Mouse (Mus musculus) frontal cortex, postnatal 14 days (tissue): Measurements from ENCODE around the gene Gstm4.

Experiments used
- DNase-seq, 2 experiments: peaks; one replicate each; pipeline ENCODE4 v3.0.0; 2022; ENCODE audit warnings: low spot score in 2 of 2

Gene Gstm4

DNA sequence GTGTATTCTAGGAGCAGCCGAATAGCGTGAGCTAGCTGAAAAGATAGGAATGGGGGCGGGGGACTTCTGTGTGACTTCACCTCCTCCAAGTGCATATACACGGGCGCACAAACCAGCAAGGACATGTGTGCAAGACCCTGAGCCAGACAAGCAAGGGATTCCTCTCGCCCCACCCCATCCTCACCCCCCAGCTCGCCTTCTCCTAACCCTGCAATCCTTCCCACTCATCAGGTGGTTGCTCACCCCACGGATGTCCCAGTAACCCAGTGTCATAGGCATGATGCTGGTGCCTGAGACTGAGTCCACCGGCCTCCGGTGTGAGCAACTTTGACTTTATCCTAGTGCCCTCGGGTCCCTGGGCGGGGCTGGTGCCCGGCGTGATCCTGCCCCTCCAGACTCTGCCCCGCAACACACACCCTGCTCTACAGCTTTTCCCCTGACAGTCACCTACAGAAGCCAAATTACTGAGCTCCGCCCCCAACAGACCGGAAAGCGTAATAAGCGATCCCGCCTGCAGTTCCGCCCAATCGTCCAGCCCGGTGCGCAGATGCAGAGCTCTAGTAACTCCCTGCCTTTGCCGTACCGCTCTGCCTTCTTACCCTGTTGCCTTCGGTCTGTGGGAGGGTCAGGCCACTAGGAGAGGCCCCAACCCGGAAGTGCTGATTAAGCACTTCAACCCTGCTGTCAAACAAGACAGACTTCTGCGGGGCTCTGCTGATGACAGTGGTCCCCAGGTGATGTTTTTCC, at the start of gene Gstm4:
Gene Gstm4, minus strand, starts transcription at position 501 of the 747 bp plus-strand sequence.
- DNase-seq = peak; percentile 75 to 78

DNA sequence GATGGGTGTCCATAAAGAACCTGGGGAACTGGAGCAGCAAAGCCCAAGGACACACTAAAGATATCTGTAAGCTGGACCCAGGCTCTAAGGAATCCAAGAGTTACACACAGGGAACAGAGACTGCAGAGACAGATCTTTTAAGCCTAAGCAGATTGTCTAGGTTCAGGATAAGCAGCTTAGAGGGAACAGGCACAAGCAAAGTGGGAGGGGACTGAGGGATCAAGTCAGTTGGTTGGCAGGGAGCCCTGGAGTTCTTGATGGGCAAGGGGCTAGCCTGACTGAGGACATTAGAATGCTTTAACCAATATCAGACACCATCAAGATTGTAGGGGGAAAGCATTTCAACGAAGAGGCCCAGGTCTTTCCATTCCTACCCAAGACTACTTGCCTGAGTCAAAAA, 49.5 kb upstream of the Gstm4 start:
- DNase-seq = no peak

DNA sequence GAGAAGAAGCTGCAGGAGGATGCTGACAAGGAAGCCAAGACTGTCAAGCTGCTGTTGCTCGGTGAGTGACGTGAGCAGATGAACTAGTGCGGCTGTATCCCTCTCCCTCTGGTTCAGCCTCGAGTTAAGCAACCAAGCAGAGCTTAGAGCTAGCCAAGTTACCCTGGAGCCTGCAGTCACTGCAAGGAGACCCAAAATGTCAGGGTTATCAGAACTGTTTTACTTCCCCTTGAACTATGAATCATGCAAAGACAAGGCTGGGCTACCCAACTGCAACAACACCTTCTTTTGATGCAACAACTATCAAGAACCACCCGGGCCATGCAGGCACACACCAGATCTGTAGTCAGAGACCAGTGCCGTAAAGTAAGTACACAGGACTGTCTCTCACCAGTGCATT, 48.6 kb upstream of the Gstm4 start:
- no peak for DNase-seq

DNA sequence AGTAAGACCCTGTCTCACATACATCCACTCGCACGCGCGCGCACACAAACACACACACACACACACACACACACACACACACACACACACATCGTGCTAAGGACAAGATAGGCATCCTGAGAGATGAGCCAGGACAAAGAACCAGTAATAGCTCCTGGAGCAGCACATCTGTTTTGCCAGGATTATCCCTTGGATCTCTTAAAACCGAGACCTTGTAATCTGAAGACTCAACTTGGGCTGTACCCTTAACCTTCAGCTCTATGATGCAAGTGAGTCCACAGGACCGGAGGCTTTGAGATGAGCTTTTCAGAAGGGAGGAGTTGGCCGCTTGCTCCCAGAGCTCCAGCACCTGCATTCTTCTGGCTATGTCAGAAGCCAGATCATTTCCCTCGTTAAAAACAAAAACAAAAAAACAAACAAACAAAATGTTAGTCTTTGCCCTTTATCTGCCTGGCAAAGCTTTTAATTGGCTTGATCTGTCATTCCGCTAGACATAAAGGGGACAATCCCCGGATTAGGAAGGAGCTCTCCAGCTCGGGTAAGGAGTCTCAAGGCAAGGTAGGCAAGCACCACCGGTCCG, 47.9 kb upstream of the Gstm4 start, which contains the start of gene Gnat2:
Gene Gnat2, plus strand, starts transcription at position 254 of the 580 bp plus-strand sequence.
- no peak for DNase-seq

DNA sequence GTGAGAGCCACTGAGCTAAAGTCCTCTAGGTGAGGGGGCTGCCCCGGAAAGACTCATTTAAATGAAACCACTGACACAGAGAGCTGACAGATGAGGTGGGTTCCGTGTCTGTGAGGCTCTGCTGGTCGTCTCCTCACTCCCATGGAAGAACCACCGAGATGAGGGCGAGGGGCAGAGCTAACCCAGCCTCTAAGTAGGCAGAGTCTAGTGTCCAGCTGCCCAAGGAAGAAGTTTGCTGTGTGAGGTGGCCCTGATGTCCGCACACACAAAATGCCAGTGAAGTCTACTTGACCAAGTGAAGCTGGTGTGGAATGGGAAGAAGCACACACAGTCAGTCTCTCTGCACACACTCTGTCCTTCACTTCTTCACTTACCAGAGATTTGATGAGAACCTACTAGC, 47.3 kb upstream of the Gstm4 start:
- DNase-seq = no peak

DNA sequence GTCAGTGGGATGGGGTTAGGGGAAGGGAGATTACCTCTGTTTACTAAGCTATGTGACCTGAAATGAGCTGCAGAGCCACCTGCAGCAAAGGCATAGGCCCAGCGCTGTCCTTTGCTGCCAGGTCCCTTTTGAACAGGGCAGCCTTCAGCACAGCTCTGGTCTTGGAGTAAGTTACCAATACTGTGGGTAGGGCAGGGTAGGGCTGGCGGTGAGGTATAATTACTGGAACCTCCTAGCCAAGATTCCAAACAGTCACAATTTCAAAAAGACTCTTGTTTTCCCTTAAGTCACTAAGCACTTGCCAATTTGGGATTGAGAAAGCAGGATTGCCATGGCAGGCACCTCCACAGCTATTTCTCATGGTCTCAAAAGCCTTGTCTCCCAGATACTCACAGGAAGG, 45.9 kb upstream of the Gstm4 start:
- DNase-seq = no peak

DNA sequence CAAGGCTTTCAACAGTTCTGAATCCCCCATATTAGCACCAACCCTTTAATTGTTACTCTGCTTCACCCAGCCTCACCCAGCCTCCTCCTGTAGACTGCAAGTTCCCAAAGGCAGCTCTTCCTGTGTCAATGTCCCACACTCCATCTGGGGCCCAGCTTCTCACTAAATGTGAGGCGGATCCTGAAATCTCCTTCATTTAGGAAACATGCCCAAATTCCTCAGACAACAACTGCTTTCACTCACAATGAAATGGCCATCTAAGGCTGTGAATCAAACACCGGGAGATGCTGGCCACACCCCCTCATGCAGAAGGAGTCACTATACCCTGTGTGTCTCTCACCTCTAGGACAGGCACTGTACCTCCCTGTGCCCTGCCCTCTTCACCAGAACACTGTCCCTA, 45.2 kb upstream of the Gstm4 start:
- no peak for DNase-seq

DNA sequence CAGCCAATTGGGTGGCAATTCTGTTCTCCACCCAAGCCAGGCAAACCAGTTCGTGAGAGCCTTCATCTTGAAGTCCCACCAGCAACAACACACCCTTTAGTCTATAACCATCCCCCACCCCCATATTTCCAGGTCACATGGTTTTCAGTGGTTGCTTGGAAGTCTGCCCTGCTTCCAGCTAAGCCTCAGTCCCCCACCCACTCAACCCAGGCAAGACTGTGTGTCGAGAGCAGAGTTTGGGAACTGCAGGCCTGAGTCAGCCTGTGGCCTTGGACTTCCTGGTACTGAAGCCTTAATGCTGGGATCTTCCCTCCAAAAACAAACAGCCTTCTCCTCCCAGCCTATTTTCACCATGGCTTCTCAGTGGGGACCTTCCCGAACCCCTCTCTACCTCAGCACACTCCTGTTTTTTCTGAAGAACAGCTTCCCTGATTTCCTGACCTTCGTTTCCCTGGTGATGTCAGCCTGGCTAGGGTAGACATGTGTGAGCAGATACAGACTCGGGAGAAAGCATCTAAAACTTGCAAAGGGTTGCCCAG, 44.2 kb upstream of the Gstm4 start:
- no peak for DNase-seq

DNA sequence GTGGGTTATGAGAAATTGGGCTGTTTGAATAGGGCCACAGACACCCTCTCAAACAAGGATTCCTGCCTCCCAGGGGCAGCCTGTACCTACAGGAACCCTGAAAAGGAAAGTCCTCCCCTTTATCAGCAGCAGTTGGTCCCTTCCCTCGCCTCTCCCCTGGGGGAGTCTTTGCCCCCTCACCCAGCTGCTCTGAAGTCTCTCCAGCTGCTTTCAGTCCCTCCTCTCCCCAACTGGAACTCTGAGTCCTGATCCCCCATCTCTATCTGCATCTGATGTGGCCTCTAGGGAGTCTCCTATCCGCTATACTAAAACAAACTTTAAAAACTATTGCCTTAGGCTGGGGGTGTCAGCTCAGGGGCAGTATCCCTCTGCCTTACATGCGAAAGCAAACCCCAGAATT, 42.6 kb upstream of the Gstm4 start:
- no peak for DNase-seq

DNA sequence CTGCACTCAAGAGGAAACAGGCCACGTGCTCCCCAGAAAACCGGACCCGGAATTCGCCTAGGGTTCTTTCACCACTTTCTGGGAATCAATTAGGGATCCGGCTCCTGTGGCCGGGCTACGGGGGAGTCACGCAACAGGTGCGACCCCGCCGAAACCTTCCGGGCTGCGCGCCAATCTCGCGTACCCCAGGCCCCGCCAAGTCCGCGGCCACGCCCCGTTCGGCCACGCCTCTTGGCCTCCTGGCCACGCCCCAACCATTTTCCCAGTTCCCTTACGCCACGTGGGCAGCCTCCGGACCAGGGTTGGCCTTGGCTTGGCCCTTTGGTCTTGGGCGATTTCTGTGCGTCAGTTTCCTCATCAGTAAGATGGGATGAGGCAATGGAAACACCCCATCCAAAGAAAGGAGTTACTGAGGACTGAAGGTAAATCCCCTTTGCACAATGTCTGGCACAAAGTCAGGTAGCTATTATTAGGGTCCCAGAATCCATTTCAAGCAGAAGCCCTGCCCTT, 41.8 kb upstream of the Gstm4 start, which contains the start of gene Ampd2:
Gene Ampd2, minus strand, starts transcription at position 182 of the 510 bp plus-strand sequence.
- no peak for DNase-seq

DNA sequence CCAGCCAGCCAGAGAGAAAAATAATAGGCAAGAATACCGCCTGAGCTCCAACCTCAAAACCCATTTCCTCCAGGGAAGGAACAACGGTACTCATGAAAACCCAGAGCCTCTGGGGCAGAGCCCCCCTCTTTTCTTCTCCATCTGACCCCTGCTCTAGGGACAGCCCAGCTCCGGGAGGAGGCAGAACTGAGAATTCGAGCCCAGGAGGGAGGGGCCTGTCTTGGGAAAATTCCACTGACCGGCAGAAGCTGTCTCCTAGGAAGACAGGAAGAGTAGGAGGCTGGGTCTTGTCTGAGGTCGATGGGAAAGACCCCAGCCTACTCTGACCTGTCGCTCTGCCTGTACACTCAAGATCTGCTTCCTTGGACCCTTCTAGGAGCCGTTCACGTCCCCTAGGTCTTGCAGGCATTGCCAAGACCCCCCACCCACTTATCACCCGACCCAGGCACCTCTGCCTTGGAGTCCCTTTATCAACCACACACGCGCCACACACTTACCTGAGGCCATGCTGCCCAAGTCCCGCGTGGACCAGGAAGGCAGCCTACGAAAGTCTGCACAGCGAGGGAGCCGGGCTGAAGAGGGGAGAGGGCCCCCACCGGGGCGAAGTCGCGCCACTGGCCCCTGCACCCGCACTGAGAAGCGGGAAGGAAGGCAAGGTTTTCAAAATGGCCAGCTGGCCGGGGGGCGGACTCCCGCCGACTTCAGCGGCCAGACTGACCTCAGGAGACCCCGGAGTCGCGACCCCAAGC, 41.2 kb upstream of the Gstm4 start:
- no peak for DNase-seq

DNA sequence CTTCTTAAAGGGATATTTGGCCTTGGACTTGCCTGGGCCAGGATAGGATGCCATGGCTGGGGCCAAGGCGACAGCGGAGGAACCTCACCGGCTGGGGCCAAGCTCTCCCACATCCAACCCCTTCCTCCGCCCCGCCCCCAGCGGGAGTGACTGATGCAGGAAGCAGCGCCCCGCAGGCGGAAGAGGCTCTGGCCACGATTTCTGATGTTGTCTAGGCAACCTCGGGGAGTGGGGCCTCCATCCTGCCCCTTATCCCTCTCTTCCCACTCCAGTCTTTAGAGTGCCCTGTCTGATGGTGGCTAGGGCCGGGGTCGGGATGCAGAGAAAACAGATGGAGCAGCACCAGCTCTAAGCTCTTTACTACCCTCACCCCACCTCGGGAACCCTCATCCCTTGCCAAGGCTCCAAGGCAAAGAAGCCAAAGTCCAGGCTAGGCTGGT, 40.6 kb upstream of the Gstm4 start:
- DNase-seq = peak; percentile 81 to 89

DNA sequence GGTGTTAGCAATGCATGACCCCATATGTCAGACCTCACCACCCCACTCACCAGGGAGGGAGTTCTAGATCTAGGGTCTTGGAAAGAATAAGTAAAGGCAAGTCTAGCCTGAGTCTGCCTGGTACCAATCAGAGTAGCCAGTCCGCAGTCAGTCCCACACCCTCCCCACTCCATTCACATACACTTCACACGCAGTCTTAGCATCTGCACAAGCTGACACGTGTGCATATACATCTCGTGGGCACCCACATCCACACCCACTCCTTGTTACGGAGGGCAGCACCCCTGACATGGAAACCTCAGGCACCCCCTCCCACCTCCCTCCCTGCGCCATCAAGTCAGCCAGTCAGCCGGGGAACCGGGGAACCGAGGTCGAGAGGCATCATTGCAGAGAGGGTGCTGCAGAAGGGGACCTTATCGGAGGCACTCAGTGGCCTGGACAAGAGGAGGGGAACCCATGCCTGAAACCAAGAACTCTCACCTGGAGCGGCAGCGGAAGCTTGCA, 40.1 kb upstream of the Gstm4 start:
- DNase-seq = no peak

DNA sequence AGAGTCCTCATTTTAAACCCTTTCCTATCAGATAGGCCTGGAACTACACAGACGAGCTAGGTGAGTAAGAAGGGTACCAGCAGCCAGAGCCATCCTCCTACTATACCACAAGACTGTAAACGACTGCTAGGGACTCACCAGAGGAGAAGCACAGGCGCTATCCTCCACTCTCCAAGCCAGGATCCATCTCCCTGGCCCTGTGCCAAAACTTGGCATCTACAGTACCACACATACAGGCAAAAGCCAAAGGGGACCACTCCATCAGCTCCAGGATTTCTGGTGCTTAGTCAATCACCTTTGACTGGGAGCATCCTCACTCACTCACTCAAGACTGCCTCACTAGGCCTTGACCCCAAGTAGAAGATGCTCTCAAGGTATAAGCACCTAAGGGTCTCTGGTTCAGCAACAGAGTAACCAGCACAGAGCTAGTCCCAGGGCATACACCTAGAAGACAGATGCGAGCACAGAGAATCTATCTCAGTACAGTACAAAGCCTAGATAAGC, 39.3 kb upstream of the Gstm4 start:
- no peak for DNase-seq

DNA sequence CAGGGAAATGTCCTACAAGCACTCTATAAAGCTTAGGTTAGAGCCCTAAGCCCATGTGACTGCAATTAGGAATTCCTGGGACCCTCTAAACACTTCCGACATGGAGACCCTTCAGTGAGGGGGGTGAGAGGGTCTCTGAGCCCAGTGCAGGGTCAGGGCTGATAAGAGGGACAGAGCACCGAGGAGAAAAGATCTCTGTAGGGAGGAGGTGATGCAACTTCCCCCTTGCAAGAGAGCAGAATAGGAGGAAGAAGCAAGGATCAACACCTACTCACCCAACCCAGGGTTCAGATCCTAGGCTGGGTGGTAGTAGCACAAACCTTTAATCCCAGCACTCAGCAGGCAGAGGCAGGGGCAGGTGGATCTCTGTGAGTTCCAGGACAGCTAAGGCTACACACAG, 38.5 kb upstream of the Gstm4 start:
- DNase-seq = no peak

DNA sequence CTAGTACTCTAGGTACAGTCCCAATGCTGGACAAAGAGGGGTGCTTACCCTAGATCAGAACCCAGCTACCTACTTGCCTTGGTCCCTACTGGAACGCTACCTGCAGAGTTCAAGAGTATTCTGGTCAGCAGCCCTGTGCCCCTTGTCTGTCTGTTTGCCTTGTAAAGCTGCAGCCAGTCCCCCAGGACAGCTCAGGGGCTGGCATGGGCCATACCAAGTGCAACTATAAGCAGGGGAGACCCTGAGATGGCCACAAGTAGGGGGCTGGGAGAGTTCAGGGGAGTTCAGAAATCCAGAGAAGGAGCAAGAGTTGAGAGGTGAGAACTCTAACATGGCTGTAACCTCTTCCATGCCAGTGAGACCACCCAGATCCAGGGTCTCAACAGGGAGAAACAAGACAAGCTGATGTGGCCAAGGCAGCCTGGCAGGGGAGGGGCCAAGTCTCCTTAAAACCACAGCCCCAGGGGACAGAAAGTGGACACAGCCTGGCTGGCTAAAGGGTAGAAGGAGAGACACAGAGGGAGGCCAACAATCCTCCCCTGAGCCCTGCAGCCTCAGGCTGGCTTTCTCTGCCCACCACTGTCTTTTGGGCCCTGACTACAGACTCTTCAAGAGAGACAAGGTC, 37.7 kb upstream of the Gstm4 start:
- no peak for DNase-seq

DNA sequence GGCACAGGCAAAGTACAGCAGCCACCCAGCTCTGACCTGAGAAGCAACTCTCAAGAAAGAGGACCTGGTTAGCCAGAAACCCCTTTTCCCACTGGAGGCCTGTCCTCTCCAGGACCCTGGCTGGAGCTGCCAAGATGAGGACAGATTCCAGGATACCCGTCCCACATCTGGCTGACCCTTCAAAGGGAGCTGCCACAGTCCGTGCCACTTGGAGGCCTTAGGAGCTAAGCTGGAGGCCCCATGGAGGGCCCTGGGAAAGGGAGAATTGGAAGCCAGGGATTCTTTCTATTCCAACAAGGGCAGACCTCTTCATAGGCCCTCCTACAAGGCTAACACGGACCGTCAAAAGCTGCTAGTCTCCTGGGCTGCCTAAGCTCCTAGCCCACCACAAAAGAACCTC, 37.0 kb upstream of the Gstm4 start:
- no peak for DNase-seq

DNA sequence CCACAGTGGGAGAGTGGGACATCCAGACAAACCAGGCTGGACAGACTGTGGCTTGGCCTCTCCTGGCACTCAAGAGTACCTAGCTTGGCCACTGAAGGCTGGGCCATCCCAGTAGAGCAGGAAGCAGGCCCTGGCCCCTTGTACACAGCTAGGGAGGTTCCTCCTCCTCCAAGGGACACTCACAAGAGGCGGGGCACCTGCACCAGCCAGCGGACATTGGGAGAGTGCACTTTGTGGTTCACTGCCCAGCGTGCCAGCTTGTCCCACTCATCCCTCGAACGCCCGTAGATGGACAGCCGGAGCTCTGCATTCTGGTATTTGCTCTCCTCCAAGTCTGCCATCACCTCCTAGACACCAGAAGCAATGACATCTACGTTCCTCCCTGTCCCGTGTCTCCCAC, 32.1 kb upstream of the Gstm4 start:
- DNase-seq = no peak

DNA sequence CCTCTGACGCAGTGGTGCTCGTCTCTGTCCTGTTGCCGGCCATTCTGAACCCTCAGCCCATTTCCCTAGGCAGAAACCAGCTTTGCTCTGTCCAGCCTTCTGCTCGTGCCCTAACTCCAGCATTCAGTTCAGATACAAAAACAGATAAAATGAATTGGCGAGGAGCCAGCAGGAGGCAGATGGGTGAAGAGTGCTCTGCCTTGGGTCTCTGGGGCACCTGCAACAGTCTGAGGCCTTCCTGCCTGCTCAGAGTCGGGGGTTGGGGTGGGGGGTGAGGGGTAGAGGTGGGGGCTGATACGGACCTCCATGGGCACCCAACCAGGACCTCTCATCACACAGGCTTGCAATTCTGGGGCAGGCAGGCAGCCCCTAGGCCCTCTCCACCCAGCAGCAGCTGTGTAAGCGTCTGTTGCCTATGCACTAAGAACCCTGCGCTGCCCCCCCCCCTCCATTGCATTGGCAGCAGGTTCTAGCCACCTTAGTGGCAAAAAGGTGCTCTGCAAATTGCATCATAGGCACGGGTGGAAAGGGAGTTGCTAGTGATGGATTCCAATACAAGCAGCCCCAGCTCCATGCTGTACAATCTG, 28.4 kb upstream of the Gstm4 start:
- no peak for DNase-seq

DNA sequence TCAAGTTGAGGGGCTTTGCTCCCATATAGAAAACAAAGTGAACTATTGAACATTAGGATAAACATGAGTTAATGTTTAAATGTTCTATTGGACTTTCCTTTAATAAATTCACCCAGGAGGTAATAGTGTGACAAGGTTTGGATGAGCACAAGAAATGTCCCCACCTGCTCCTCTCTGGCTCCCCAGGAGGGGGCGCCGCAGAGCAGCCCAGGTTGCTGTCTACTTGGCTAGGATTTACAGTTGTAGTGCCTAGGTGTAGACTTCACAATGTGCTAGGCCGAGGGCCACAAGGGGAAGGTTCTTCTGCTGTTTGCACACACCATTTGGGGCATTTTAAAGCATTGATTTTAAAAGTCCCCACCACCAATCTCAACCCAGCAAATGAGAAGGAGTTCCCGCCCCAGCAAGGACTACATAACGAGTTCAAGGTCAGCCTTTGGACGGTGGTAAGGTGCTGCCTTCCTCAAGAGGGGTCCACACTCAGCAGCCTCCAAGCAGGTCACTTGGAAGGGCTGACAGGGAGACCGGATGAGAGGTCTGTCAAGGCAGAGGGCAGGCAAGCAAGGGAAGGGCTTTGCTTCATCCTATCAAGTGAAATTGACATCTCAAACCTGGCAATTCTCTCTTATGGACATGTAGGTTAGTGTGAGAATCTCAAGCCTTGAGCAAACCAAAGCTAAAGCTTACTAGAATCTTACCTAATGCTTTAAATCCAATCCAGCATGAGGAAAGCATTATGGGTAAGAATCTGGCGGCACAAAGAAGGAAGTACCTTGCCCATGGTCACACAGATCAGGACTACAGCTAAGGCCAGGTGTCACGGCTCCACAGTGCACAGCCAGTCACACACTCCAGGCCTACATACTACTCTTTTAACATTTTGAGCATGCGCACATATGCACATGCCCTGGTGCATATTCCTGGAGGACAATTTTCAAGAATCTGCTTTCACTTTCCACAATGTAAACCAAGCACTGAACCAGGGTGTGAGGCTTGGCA, 25.9 kb upstream of the Gstm4 start:
- peak in 1 of 2 experiments; percentile 51 for DNase-seq
